Mouse (Mus musculus) retina, adult 2 months (tissue): ENCODE data around the gene A330070K13Rik.

Experiments used
- DNase-seq: peaks from one replicate; pipeline ENCODE4 v3.0.0-alpha.2; 2012; ENCODE audit warnings: low read depth, low spot score

The A330070K13Rik gene

DNA sequence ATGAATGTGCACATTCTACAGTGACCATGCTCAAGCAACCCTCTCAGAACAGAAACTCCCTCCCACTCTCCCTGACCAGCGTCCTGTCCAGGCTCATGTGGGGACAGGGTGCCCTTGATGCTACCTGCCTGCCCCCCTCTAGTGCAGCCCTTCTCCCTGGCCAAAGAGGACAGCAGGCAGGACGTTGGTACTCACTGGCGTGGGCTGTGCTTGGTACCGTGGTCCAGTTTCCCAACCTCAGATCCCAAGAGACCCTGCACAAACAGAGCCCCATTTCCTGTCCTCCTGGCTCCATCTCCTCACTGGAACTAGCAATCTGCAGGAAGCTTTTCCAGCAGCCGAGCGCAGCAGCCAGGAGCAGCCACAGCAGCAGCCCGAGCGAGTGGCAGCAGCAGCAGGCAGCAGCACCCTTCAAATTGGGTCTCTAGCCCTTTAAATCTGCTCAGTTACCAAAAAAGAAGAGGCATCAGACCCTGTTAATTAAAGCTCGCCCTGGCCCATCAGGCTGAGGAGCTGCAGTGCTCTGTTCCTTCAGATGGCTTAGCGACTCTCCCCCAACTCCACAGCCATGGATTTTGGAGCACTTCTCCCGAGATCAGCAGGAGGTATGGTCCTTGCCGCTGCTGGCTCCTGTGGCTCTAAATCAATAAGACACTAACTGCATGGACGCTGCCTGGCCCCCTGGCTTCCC, at the start of gene A330070K13Rik:
Gene A330070K13Rik, minus strand, starts transcription at position 410 of the 691 bp plus-strand sequence.
- no peak for DNase-seq

DNA sequence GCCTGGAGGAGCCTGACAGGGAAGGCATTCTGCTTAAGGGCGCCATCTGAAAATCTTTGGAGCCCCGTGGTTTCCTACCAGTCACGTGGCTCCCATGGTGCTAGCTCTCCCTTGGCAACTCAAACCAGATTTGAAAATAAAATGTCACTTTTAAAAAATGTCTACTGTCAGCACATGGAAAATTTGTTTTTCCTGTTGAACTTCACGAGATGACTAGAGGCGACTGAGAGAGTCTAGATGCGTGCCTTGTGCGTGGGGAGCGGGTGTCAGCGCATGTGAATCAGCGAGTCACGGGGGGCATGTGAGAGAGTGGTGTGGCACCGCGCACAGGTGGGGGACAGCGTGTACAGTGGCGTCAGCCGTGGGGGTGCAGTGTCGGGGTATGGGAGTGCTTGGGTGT, 27.1 kb upstream of the A330070K13Rik start:
- DNase-seq = no peak

DNA sequence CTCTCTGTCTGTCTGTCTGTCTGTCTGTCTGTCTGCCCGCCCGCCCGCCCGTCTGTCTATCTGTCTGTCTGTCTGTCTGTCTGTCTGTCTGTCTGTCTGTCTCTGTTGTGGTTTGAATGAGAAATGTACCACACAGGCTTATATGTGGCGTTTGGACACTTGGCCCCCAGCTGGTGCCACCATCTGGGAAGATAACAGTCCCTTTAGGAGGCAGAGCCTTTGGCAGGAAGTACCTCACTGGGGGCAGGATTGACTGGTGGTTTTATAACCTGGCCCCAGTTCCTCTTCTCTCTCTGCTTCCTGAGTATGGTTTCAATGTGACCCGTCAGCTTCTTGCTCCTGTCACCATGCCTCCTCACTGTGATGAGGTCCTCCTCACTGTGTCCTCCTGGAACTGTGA, 25.3 kb upstream of the A330070K13Rik start:
- no peak for DNase-seq

DNA sequence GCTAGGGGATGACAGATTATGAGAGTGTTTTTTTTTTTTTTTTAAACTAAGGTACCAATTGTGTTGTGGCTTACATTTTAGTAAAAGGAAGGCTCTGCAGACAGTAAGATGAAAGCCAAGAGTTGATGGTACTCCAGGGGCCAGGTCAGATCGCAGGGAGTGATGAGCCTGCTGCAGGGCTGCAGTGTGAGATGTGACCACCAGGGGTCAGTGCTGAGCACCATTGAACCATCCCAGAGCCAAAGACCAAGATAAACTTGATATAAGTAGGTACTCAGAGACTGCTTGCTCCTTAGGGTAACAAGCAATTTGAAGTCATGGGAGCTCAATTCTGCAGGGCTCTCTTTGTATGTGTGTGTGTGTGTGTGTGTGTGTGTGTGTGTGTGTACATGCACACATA, 20.8 kb upstream of the A330070K13Rik start:
- peak; percentile 13 for DNase-seq

DNA sequence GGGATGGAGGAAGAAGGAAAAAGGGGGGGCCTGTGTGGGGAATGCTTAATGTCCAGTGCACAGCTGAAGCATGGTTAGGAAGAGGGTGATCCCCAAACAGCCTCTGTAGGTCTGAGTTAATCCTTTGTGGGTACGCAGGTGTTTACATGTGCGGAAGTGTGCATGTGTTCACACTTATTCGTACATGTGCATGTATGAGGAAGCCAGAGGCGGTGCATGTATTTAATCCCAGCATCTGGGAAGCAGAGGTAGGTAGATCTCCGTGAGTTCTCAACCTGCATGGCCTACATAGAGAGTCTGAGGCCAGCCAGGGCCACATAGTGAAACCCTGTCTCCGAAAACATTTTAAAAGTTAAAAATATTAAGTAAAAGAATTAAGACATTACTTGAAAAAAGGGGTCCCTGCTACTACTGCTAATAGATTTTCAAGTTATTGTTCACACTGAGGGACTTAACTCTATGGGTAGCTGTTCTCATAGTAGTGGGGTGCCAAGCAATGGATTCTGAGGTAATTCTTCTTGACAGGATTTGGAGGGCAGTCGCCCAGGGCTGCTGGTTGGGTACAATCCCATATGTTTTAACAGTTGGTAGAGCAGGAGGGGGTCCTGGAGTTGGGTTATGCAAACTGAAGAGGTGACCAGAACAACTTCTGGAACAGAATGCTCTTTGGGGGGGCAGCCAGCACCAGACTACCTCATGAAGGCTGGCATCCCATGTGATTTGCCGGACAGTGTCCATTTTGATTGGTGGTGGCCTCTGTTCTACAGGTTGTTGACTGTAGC, 15.9 kb upstream of the A330070K13Rik start:
- no peak for DNase-seq

DNA sequence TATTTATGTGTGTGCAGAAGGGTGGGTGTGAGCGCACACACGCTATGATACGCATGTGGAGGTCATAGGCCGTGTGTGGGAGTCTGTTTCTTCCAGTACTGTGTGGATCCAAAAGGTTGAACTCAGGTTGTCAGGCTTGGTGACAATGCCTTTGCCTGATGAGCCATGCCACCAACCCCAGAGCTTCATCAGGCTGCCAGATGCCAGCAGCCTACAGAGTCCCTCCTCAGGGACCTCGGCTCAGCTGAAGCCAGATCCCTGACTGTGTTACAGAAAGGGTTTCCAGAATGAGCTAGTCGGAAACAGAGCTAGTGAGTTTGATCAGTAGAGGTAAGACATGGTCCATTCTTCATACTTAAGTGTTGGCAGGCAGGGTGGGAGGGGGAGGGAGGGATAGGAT, 10.7 kb upstream of the A330070K13Rik start:
- DNase-seq = no peak

DNA sequence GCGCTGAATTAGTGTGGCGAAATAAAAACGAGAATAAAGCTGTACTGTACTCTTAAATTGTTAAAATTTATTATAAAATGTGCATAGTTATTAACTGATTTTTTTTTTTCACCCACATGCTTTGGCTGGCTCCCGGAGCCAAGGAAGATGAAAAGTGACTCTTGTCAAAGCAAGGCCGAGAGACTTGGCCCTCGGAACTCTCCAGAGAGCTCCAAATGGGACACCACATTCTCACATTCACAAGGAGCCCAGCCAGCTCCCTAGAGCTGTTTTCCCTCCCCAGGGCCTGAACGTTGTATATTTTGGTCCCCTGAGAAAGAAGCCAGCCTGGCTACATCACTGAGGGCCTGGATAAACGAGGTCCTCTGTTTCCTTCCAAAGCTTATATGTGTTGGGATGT, 10.0 kb upstream of the A330070K13Rik start:
- DNase-seq = no peak

DNA sequence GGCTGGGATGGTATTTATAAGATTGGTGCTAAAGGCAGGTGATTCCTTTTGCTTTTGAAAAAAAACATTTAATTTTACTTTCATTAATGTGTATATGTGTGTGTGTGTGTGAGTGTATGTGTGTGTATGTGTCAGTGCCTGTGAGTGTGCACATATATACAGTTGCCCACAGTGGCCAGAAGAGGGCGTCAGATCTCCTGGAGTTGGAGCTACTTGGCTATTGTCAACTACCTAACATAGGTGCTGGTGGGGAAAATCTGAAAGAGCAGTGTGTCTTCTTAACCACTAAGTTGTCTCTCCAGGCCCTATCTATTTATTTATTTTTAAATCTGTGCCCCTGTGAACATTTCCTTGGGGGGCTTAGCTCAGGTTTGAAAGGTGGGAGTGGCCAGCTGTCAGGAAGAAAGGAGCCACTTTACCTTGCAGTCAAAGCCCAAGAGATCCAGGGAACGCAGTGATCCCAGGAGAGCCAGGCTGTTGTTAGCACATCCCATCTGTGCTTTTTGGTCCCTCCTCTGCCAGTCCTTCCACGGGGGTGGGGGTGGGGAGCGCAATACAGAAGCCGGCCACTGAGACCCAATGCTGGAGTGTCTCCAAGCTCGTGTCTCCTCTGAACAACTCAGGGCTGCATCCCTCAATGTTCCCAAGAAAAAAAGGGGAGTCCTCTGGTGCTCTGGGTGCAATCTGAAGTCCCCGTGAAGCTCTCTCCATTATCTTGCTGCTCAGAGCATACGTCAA, 9.4 kb upstream of the A330070K13Rik start:
- DNase-seq = no peak

DNA sequence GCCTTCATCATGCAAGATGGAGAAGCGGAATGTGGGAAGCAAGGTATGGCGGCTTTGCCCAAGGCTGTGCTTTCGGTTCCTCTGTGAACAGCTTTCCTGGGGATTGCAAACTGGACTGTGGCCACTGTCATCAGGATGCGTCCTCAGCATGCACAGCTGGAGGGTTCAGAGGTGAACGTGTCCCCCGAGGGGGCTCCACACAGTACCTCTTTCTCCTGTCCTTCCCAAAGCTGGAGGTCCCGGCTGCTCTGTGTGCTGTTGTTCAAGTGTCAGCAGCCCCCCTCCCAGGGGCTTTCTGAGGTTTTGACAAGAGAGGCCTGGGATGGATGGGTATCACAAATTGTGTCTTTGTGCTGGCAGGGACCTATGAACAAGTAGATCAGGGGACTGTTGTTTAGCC, 2.0 kb upstream of the A330070K13Rik start:
- DNase-seq = no peak

DNA sequence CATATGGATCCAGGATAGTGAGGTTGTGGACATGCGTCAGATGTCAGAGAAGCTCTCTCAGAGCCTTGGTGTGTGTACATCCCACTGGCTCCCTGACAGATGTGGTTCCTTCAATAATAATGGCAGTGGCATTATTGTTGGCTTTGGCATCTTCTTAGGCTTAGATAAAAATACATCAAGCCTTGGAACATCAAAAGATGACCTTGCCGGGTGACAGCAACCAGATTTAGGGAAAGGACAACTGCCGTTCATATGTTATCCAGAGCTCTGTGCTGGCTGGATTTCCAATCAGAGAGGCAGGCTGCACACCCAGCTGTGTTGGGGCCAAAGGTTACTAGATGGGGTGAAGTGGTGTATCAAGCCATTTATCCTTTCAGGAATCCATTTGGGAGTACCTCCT, 9.0 kb downstream of the A330070K13Rik start:
- no peak for DNase-seq

DNA sequence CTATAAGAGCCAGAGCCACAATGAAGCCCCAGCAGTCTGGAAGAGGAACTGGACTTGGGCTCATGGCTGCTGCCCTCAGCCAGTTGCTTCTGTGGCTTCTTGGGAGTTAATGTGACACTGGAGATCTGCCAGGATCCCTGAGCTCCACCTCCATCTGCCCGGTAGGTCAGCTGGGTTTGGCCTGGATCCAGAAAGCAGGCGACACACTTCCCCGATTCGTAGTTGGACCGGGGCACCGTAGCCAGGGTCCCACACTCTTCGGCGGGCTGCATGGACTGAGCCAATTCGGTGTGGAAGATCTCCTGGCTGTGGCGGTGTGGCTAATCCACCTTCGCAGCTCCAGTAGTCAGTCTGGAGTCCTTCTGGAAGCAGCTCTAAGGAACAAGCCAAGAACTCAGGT, 15.2 kb downstream of the A330070K13Rik start, which contains the start of gene Caln1:
Gene Caln1, plus strand, starts transcription at position 219 of the 400 bp plus-strand sequence.
- no peak for DNase-seq

DNA sequence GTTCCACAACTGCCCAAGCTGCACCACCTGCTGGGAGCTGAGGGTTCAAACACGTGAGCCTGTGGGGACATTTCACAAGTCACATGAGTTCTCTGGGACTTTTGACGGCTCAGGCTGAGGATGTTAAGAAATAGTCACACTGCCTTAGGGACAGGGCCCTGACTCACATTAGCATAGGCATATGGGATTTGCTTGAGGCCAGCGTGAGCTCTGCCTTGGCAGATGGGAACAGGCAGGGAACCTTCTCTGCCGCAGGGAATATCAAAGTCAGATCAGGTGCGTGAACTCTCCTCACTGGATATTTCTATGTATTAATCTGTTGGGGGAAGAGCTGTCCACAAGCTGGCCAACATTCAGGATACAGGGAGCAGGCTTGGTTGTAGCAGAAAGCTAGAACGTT, 16.2 kb downstream of the A330070K13Rik start:
- no peak for DNase-seq

DNA sequence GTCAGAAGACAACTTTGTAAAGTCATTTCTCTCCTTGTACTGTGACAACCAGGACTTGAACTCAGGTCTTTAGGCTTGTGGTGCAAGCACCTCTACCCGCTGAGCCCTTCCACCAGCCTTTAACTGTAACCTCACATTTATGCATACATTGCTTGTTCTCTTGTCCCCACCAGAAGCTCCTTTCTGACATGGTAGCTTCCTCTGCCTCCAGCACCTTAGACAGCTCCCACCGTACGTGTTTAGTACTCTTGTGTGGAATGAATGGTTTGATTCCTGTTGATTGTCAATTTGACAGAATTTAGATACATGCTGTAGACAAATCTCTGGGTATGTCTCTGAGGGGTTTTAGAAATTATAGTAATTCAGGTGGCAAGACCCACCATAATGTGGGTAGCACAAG, 20.7 kb downstream of the A330070K13Rik start:
- DNase-seq = no peak

DNA sequence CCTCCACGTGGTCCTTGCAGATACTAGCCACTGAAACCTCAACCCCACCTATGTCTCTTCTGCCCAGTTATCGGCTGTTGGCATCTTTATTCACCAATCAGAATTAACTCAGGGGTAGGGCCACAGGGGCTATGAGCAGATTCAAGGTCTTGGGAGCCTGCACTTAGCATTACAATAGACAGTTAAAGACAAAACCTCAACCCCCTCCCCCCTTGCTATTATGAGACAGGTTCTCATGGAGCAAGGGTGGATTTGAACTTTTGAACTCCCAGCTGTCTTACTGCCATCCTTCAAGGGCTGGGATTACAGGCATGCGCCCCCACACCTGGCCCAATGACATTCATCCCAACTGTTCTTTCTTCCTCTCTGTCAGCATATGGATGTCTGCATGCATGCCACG, 21.3 kb downstream of the A330070K13Rik start:
- DNase-seq = no peak

DNA sequence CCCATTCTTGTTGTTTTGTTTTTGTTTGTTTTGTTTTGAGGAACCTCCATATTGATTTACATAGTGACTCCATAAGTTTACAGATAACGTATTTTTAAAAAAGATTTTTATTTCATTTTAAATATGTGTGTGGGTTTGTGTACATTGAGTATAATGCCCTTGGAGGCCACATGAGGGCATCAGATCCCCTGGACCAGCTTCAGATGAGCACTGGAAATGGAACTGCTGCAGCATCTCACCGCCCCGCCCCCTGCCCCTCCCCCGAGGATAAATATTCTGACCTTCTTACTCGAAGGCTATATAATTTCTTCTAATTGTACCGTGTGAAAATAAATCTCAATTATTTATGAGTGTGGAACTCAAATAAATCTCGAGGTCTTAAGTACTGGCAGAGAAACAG, 29.2 kb downstream of the A330070K13Rik start:
- no peak for DNase-seq

DNA sequence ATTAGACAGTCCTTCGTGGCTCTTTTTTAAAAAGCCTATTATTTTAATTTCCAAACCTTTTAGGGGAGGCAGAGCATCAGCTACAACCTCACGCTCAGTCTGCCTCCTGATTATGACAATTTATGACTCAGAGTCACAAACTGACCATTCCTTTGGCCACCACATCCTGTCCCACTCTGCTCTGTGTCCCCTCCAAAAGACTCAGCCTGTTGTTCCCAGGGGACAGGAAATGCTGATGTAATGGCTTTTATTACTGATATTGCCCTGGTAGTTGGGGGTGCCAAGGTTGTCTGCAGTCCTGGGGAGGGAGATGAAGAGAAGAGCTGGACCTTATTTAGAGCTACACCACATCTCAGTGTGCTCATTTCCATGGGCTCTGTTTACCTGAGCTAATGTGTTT, 38.6 kb downstream of the A330070K13Rik start:
- DNase-seq = no peak

DNA sequence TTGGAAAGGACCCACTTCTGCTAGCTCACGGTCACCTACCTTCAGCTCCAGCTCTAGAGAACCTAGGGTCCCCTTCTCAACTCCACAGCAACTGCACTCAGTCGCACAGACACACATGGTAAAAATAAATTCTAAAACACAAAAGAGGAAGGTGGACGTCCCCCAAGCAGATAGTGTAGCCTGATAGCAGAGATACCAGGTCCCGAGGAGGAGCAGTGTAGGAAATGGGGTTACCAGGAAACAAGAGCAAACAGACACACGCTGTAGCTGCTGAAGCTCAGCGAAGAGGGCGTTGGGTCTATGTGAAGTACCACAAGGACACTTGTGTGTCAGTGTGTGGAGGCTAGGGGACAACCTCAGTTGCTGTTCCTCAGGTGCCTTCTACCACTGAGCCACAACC, 39.4 kb downstream of the A330070K13Rik start:
- no peak for DNase-seq

DNA sequence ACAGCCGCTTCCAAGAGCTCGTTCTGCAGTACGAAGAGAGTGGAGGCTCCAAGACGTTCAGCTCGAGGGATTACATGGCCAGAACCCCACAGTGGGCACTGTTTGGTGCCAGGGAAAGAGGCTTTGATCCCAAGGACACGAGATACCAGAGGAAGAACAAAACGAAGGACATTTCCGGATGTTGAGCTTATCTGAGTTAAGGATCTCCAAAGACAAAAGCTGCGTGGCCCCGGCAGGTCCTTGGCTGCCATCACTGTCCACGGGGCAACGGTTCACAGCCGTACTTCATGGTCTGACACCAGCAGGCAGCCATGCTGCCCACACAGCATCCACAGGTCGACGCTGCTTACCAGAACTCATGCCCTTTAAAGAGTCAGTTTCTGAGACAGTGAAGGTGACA, 43.8 kb downstream of the A330070K13Rik start:
- no peak for DNase-seq

DNA sequence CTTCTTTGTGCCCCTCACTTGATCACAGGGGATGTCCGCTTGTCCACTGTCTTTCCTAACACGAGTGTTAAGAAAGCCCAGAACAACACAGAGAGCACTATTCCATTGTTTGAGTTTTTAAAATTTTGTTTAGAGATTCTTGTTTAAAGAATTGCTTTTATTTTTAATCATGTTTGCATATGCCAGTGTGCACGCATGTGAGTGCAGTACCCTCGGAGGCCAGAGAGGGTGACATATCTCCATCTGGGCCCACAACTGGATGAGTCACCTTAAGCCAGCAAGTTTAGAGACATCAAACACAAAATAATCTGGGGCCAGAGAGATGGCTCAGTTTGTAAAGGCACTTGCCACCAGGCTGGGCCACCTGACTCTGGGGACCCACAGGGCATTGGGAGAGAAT, 49.0 kb downstream of the A330070K13Rik start:
- no peak for DNase-seq

DNA sequence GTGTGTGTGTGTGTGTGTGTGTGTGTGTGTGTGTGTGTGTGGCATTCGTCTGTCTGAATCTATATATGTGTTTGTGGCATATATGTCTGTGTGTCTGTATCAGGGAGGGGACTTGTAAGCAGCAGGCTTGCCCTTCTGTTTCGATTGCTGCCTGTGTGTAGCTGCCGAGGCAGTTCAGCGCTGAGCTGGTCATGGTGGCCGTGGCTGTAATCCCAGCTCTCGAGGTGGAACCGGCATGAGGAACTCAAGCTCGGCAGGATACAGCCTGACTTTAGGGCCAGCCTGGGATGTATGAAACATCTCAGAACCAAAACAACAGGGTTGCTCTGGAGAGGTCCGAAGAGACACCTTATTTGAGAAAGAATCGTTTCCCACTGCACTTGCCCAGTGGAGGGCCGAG, 50.5 kb downstream of the A330070K13Rik start:
- no peak for DNase-seq

DNA sequence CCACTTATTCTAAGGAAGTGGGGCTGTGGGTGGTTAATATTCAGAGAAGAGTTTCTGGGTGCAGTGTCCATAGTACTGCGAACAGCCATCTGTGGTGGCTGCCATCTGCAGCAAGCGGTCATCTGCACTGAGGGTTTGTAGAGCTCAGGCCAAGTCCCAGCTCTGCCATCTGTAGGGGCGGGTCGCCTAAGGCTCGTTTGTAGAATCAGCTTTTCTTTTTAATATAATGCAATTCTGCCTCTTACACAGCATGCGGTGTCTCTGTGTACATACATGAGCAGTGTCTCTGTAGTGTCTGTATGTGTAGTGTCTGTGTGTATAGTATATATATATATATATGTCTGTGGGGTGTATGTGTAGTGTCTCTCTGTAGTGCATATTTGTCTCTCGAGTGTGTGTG, 50.9 kb downstream of the A330070K13Rik start:
- DNase-seq = no peak

DNA sequence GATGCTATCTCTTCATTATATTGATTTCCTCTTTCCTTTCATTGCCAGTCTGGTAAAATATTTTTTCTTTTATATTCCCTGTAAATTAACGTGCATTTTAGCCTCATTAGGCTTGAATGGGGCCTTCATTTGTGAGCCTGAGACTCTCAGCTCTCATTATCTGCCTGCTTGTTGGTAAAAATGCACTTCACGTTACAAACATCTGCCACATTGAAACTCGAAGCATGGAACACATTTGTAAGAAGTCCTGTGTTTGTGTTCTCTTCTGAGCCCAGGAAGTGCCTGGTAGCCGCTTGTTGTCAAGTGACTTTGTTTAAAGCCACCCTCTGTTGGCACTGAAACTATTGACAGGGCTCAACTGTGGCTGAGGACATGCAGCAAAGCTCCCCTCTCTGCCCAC, 53.2 kb downstream of the A330070K13Rik start:
- DNase-seq = no peak

DNA sequence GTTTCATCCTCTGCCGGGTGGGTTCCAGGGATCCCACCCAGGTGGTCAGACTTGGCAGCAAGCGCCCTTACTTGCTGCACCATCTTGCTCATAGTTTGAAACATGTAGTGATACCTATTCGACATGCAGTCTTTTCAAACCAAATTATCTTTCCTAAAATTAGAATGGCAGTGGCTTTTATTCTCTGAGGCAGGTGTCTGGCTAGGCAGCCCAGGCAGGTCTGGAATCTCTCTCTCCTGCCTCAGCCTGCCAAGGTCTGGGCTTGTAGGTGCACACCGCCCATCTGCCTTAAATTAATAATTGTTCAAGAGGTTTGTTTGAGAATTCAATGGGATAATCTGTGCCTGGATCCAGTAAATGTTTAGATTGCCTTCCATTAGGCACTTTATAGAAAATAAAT, 53.6 kb downstream of the A330070K13Rik start:
- no peak for DNase-seq
